Mouse (Mus musculus) embryonic facial prominence, embryonic 11.5 days (tissue): ENCODE measurements around the gene Borcs8. TPM values are rescaled to one million over a fixed set of nuclear protein-coding genes. Genes with fewer than 3 reads are reported as not detected.

Source experiments
- ATAC-seq: fragments of 200-750 bp; cut with Nextera tagmentation; replicated peaks from 2 replicates; pipeline ENCODE4 v1.8.0; 2017; ENCODE audit warnings: low read depth; ENCODE audit not compliant: insufficient number of reproducible peaks, low FRiP score, low TSS enrichment
- DNase-seq: peaks from one replicate; pipeline ENCODE4 v3.0.0-alpha.2; 2015; ENCODE audit warnings: low spot score
- H3K27ac ChIP-seq: fragments of 300-500 bp; sonication (generic); replicated peaks from 2 replicates; pipeline ENCODE4 v1.5.1; 2014; ENCODE audit warnings: mild to moderate bottlenecking, low read depth, low read length, control low read depth
- H3K27me3 ChIP-seq: fragments of 300-500 bp; sonication (generic); 2 replicates; pipeline ENCODE4 v1.6.1; 2014; ENCODE audit warnings: mild to moderate bottlenecking, low read length, moderate library complexity, mixed read lengths; ENCODE audit not compliant: control insufficient read depth, insufficient read depth
- H3K36me3 ChIP-seq: fragments of 300-500 bp; sonication (generic); replicated peaks from 2 replicates; pipeline ENCODE4 v1.6.1; 2014; ENCODE audit warnings: low read depth, mild to moderate bottlenecking, low read length, moderate library complexity, mixed read lengths; ENCODE audit not compliant: control insufficient read depth, insufficient read depth
- H3K4me1 ChIP-seq: fragments of 300-500 bp; sonication (generic); 2 replicates; pipeline ENCODE4 v1.6.1; 2014; ENCODE audit warnings: low read length, mixed read lengths; ENCODE audit not compliant: control insufficient read depth, insufficient read depth
- H3K4me2 ChIP-seq: fragments of 300-500 bp; sonication (generic); 2 replicates; pipeline ENCODE4 v1.6.1; 2014; ENCODE audit warnings: low read depth, mild to moderate bottlenecking, control low read depth, low read length, moderate library complexity
- H3K4me3 ChIP-seq: fragments of 300-500 bp; sonication (generic); 2 replicates; pipeline ENCODE4 v1.5.1; 2014; ENCODE audit warnings: low read depth, low read length, control low read depth
- H3K9ac ChIP-seq: fragments of 300-500 bp; sonication (generic); replicated peaks from 2 replicates; pipeline ENCODE4 v1.6.1; 2014; ENCODE audit warnings: mild to moderate bottlenecking, control low read depth, low read length
- H3K9me3 ChIP-seq: fragments of 300-500 bp; sonication (generic); replicated peaks from 2 replicates; pipeline ENCODE4 v1.6.1; 2016; ENCODE audit warnings: mild to moderate bottlenecking, low read length, inconsistent platforms, mixed read lengths; ENCODE audit not compliant: control insufficient read depth
- WGBS: fragments of 180-500 bp; shearing (Covaris S2); extraction: QIAGEN DNeasy Blood & Tissue Kit; methylation state at CpG from one replicate; pipeline ENCODE4 v1.1.7; 2014; 5-methylcytosine and 5-hydroxymethylcytosine counted together
- polyA plus RNA-seq: library from polyadenylated mRNA; unstranded; fragments of >200 nt; fragmentation: Nextera tagmentation; extraction: Ambion mirVana; gene quantifications from 2 replicates; pipeline ENCODE4 v1.2.1, GENCODE M21; 2014

Gene Borcs8
- polyA plus RNA-seq, 1 experiment from 2014 or later: 40.4 TPM

DNA sequence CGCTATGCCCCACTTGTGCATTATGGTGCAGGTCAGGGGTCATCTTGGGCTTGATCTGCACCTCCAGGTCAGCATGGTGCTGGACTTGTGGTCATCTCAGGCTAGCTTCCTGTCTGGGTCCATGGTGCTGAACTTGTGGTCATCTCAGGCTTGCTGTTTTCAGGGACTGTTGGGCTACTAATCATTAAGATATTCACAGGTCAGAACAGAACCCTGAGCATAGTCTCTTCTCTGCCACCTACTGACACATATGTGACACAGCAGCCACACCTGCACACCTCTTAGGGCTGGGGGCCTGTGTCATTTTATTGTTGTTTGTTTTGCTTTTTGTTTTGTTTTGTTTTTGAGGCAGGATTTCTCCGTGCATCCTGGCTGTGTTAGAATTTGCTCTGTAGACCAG lies 16.4 kb upstream of the Borcs8 start:
- no peak overlapping the region for H3K27ac ChIP-seq
- 50% methylated on average over 2 of the region's 2 CpGs for WGBS
- peaks cover 18% of the 10 kb centered on the region for H3K27me3 ChIP-seq
- H3K4me1 ChIP-seq: no peaks in the 10 kb centered on the region
- no peak overlapping the region for H3K9ac ChIP-seq
- no peak overlapping the region for H3K4me2 ChIP-seq
- DNase-seq (no peak), ATAC-seq (no peak)
- no peak overlapping the region for H3K4me3 ChIP-seq
- H3K36me3 ChIP-seq: no peaks in the 10 kb centered on the region
- no peaks in the 10 kb centered on the region for H3K9me3 ChIP-seq

DNA sequence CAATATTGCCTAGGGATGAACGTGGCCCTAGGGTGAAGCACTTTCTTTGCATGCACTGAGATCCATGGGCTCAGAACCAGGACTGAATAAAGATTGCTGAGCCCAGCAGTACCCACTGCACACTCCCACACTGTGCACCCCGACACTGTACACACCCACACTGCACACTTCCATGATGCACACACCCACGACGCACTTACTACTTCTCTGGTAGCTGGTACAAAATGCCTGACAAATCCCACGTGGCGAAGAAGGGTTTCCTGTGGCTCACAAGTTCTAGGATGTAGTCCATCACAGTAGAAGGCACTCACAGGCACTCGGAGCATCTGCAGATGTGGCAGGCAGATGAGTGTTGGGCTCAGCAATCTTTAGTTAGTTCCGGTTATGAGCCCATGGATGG lies 14.3 kb upstream of the Borcs8 start:
- Histone ChIP-seq H3K4me2 (no peak overlapping the region), H3K9me3 (no peaks in the 10 kb centered on the region), H3K4me3 (no peak overlapping the region), H3K27me3 (peaks cover 5% of the 10 kb centered on the region; the same call in 1 of the 2 replicates), H3K27ac (no peak overlapping the region), H3K36me3 (no peaks in the 10 kb centered on the region), H3K4me1 (no peaks in the 10 kb centered on the region), H3K9ac (no peak overlapping the region)
- 65% methylated on average over 8 of the region's 8 CpGs for WGBS
- ATAC-seq (no peak), DNase-seq (no peak)

DNA sequence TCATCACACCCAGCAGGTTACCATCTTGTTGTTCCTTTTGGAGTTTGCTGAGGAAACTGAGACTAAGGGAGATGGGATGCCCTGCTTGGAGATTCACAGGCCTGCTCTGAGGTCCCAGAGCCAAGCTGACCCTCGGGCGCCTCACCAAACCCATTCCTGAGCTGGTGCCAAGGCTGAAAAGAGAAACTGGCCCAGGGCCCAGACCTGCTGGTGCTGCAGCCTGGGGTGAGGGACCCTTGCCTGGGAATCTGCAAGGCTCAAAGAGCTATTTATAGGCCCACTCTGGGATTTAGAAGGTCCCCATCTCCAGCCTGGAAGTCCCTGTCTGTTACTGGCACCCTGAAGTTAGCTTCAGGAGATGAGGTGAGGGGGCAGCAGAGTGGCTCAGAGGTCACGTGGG lies 10.9 kb upstream of the Borcs8 start:
- H3K27me3 ChIP-seq: no peaks in the 10 kb centered on the region
- ATAC-seq (no peak), DNase-seq (no peak)
- no peak overlapping the region for H3K27ac ChIP-seq
- H3K9ac ChIP-seq: no peak overlapping the region
- H3K4me3 ChIP-seq: no peak overlapping the region
- no peaks in the 10 kb centered on the region for H3K9me3 ChIP-seq
- H3K4me2 ChIP-seq: no peak overlapping the region
- WGBS: 75% methylated on average over 3 of the region's 3 CpGs
- no peaks in the 10 kb centered on the region; the same call in 1 of the 2 replicates for H3K4me1 ChIP-seq
- no peaks in the 10 kb centered on the region for H3K36me3 ChIP-seq

DNA sequence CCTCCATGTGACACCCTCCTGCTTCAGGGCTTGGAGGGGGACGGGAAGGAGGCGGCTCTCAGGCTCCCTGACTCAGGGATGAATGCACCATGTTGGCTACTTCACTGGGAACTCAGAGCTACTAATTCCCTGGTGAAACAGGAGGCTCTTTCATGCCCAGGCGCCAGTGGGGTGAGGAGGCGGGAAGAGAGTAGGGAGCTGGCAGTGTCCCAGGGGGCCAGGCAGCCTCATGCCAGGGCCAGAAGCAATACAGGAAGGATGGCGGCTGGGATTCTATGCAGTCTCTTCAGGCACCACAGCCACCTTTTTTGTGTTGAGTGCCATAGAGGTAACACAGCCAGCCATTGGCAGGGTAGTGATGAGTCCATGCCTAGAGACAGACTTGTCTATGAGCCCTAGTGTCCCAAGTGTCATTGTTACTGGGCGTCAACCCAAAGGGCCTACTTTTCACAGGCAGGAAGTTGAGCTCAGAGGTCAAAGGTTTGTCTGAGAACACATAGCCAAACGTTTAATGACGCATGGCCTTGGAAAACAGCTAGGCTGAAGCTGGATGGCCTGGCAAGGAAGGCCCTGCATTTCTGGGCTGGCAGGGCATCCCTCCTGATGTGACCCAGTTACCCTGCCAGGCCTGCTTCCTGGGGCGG lies 9.9 kb upstream of the Borcs8 start:
- H3K9me3 ChIP-seq: no peaks in the 10 kb centered on the region
- ATAC-seq: no peak

DNA sequence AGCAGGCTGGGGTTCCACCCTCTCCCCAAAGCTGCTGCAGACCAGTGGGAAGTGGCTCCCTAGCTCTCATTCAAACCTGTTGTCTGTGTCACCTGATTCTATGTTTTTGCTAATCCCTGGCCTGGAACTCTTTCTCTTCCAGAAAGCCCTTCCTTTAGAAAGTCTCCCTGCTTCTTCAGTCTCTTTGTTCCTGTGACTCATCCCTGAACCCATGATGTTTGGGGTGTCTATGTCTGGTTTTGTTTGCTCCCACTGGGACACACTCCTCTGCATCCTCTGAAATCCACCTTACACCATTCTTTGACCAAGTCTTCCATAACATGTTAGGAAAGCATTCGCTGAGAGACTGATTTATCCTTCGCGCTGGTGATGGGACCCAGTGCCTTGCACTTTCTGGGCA lies 9.2 kb upstream of the Borcs8 start:
- Histone ChIP-seq H3K9ac (no peak overlapping the region), H3K27ac (no peak overlapping the region), H3K27me3 (no peaks in the 10 kb centered on the region), H3K9me3 (no peaks in the 10 kb centered on the region), H3K4me1 (no peaks in the 10 kb centered on the region; the same call in 1 of the 2 replicates), H3K4me2 (no peak overlapping the region), H3K36me3 (peaks cover 5% of the 10 kb centered on the region), H3K4me3 (no peak overlapping the region)
- WGBS: 95% methylated on average over 3 of the region's 3 CpGs
- DNase-seq (no peak), ATAC-seq (no peak)

More for the DNA sequence above, 9.9 kb upstream of the Borcs8 start:
- no peak for DNase-seq
- Histone ChIP-seq H3K9ac (no peak overlapping the region), H3K36me3 (no peaks in the 10 kb centered on the region; the same call in none of the 2 replicates), H3K4me1 (no peaks in the 10 kb centered on the region; the same call in 1 of the 2 replicates), H3K4me2 (no peak overlapping the region), H3K27ac (no peak overlapping the region), H3K27me3 (no peaks in the 10 kb centered on the region), H3K4me3 (no peak overlapping the region)
- WGBS: 61% methylated on average over 9 of the region's 9 CpGs

DNA sequence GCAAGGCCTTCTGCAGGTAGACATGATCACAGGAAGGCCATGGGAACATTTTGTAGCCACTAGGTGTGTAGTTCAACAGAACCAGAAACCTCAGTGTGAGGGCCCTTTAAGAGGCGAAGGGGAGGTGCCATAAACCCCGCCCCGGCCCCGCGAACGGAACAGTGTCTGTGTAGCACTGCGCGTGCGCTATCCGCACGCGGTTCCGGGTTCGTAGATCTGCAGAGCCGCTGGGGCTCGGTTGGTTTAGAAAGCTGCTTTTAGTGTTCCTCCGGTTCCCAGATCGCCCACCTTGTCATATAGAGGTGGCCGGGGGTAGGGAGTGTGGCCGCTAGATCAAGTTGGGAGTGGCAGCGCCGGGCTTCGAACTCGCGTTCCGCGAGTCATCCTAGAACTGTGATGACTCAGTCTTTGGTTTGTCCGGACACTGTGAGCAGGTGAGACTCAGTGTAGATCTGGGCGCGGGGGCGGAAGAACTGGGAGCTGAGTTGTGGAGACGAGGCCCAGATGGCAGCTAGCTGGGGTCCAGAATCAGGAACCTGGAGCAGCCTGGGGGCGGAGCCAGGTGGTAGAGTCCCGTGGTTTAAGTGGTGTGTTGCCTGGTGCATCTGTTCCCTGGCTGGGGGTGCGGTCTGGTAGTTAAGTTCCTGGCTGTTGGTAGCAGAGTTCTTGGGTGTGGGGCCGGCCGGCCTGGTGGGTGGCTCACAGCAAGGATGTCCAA lies 8.0 kb upstream of the Borcs8 start, which contains the start of gene Nr2c2ap:
TSS of gene Nr2c2ap (plus strand) at position 168 of the 718 bp plus-strand sequence.
- H3K36me3 ChIP-seq: peaks cover 5% of the 10 kb centered on the region
- H3K27ac ChIP-seq: no peak within 1 kb of the TSS
- no peaks in the 10 kb centered on the region for H3K9me3 ChIP-seq
- peak; percentile 76 for ATAC-seq
- WGBS: 1% methylated on average over 37 of the region's 37 CpGs
- no peaks in the 10 kb centered on the region; the same call in 1 of the 2 replicates for H3K4me1 ChIP-seq
- peak within 1 kb of the TSS; percentile 69 for H3K9ac ChIP-seq
- peak; percentile 91 for DNase-seq
- no peaks in the 10 kb centered on the region for H3K27me3 ChIP-seq
- peak within 1 kb of the TSS; percentile 65 for H3K4me3 ChIP-seq
- peak within 1 kb of the TSS; percentile 78 for H3K4me2 ChIP-seq

DNA sequence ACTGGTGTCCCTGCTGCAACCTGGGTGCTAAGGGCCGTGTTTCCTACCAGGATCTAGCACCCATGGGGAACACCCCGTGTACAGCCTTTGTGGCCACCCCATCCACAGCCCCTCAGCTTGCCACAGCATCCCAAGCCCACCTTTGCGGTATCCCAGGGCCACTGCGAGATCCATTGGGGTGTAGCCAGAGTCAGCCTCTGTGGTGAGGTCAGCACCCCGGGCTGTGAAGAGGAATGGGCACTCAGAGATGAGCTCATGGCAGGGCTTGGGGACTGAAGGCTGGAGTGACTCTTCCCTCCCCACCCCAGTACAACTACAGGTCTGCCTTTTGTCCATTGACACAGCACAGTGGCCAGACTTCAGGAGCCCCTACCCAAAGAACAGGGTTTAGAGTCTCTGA lies 5.2 kb upstream of the Borcs8 start:
- no peak overlapping the region for H3K9ac ChIP-seq
- no peaks in the 10 kb centered on the region for H3K27me3 ChIP-seq
- peaks cover 5% of the 10 kb centered on the region for H3K36me3 ChIP-seq
- H3K4me2 ChIP-seq: no peak overlapping the region
- no peak overlapping the region for H3K27ac ChIP-seq
- ATAC-seq: no peak
- no peak for DNase-seq
- peaks cover 2% of the 10 kb centered on the region for H3K4me1 ChIP-seq
- H3K9me3 ChIP-seq: no peaks in the 10 kb centered on the region
- 92% methylated on average over 5 of the region's 5 CpGs for WGBS
- no peak overlapping the region for H3K4me3 ChIP-seq

DNA sequence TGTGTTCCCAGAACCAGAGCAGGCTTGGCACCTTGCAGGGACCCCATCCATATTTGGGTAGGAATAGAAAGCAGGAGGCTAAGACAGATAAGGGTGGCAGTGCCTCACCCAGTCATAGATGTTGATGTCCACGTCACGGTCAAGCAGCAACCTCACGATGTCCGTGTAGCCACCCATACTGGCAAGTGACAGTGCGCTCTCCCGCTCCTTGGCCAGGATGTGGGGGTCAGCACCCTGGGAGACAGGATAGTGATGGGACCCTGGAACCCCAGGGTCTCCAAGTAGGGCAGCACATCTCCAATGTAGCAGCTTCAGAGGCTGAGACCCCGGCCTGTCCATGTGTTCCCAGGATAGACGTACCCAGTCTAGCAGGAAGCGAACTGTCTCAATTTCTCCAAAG lies 4.4 kb upstream of the Borcs8 start:
- Histone ChIP-seq H3K9me3 (no peaks in the 10 kb centered on the region), H3K27me3 (no peaks in the 10 kb centered on the region), H3K9ac (no peak overlapping the region), H3K36me3 (peaks cover 5% of the 10 kb centered on the region), H3K4me3 (no peak overlapping the region), H3K4me2 (no peak overlapping the region), H3K4me1 (peaks cover 2% of the 10 kb centered on the region), H3K27ac (no peak overlapping the region)
- ATAC-seq: no peak
- no peak for DNase-seq
- 92% methylated on average over 9 of the region's 9 CpGs for WGBS
